In the genomic region with DNA sequence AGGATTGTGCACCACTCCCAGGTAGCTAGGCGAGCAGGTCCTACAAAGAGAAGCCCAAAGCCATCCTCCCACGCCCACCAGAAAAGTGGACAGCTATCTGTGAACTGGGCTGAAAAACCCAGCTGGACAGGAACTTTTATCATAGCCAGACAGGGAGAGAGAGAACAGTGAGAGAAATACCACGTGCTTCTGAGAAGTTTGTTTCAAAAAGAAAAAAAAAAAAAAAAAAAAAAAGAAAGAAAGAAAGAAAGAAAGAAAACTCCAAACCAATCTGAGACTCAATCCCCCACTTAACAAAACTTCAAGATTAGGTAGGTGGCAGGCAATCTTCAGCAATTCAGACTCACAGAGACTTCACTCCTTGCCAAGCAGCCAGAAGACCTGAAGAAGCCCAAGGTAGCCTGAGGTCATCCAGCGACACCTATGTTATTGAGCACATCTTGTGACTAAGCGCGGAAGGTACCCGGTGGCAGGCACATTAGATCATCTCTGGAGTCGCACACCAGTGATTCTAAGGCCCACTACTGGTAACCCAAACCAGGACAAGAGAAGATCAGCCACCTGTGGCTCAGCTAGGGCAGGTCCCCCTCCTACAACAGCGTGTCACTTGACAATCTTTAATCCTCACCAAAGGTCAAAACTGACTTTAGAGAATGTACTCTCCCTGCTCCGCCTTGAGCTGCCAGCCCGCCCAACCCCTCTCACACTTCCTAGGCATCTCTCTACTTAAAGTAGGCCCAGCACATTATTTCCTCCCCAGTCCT, we compare ENCODE assay signal across 7 mouse cellular contexts.
DNase-seq lines count a peak whose midpoint lies in the region; ATAC-seq and TF ChIP-seq lines count a peak whose summit lies in the region.

No protein-coding gene starts in this region.

- no peaks in the 10 kb centered on the region for H3K27me3 ChIP-seq in lung, embryonic 16.5 days (ENCODE audit: control insufficient read depth, insufficient read depth, low read depth, low read length)
- H3K27me3 ChIP-seq in forebrain, embryonic 11.5 days (ENCODE audit: control insufficient read depth, insufficient read depth, low read length) = no peaks in the 10 kb centered on the region
- no peaks in the 10 kb centered on the region for H3K27me3 ChIP-seq in limb, embryonic 14.5 days (ENCODE audit: control insufficient read depth, insufficient read depth, low read length)
- H3K27me3 ChIP-seq in stomach, embryonic 15.5 days (replicated peaks) = no peaks in the 10 kb centered on the region

- peak overlapping the region; percentile 80 for H3K4me2 ChIP-seq in lung, embryonic 16.5 days (ENCODE audit: low read depth, low read length)
- peak overlapping the region; percentile 68 for H3K4me2 ChIP-seq in forebrain, embryonic 11.5 days (ENCODE audit: low read depth, low read length, severe bottlenecking)
- H3K4me2 ChIP-seq in limb, embryonic 14.5 days (replicated peaks; ENCODE audit: low read depth, low read length, severe bottlenecking) = peak overlapping the region; percentile 73
- peak overlapping the region; percentile 77 for H3K4me2 ChIP-seq in stomach, embryonic 15.5 days

- H3K27ac ChIP-seq in lung, embryonic 16.5 days (ENCODE audit: low read length) = no peak overlapping the region; the same call in 1 of the 2 replicates
- peak overlapping the region; percentile 85; the same call in 1 of the 2 replicates for H3K27ac ChIP-seq in forebrain, embryonic 11.5 days (ENCODE audit: low read depth, low read length)
- H3K27ac ChIP-seq in limb, embryonic 14.5 days (replicated peaks; ENCODE audit: low read depth, low read length) = no peak overlapping the region
- peak overlapping the region; percentile 86 for H3K27ac ChIP-seq in stomach, embryonic 15.5 days

- no peak for DNase-seq in lung, postnatal 10 days
- no peak for DNase-seq in forebrain, embryonic 11.5 days (ENCODE audit: low spot score)
- no peak for DNase-seq in limb, embryonic 14.5 days (ENCODE audit: low spot score)
- no peak for DNase-seq in embryo, embryonic 10 days (ENCODE audit: low spot score)
- no peak for DNase-seq in ovary, postnatal 36 days (ENCODE audit: low spot score)

- peak overlapping the region; percentile 85 for H3K4me3 ChIP-seq in lung, embryonic 16.5 days (ENCODE audit: low read length)
- peak overlapping the region; percentile 95 for H3K4me3 ChIP-seq in forebrain, embryonic 11.5 days (ENCODE audit: low read depth, low read length)
- peak overlapping the region; percentile 87 for H3K4me3 ChIP-seq in limb, embryonic 14.5 days (replicated peaks; ENCODE audit: low read length)
- peak overlapping the region; percentile 90 for H3K4me3 ChIP-seq in stomach, embryonic 15.5 days (replicated peaks)

- 46% methylated on average over 11 of the region's 11 CpGs for WGBS in lung, embryonic 16.5 days
- WGBS in forebrain, embryonic 11.5 days = 29% methylated on average over 11 of the region's 11 CpGs
- WGBS in limb, embryonic 14.5 days = 48% methylated on average over 11 of the region's 11 CpGs
- 48% methylated on average over 11 of the region's 11 CpGs for WGBS in stomach, embryonic 15.5 days

- H3K36me3 ChIP-seq in lung, embryonic 16.5 days (ENCODE audit: control insufficient read depth, insufficient read depth, low read length) = no peaks in the 10 kb centered on the region
- H3K36me3 ChIP-seq in forebrain, embryonic 11.5 days (ENCODE audit: control insufficient read depth, insufficient read depth, low read length) = no peaks in the 10 kb centered on the region
- H3K36me3 ChIP-seq in limb, embryonic 14.5 days (ENCODE audit: control insufficient read depth, insufficient read depth, low read length) = no peaks in the 10 kb centered on the region
- no peaks in the 10 kb centered on the region for H3K36me3 ChIP-seq in stomach, embryonic 15.5 days

- peak overlapping the region; percentile 88 for H3K9ac ChIP-seq in lung, embryonic 16.5 days (ENCODE audit: low read length)
- peak overlapping the region; percentile 85; the same call in 1 of the 2 replicates for H3K9ac ChIP-seq in forebrain, embryonic 11.5 days (ENCODE audit: low read length)
- no peak overlapping the region for H3K9ac ChIP-seq in limb, embryonic 14.5 days (ENCODE audit: low read depth, low read length, severe bottlenecking)
- H3K9ac ChIP-seq in stomach, embryonic 15.5 days = no peak overlapping the region; the same call in 1 of the 2 replicates

- no peak for ATAC-seq in lung, embryonic 16.5 days (ENCODE audit: low read depth)
- no peak for ATAC-seq in forebrain, embryonic 11.5 days (replicated peaks; ENCODE audit: low FRiP score)
- no peak for ATAC-seq in limb, embryonic 14.5 days (ENCODE audit: low FRiP score, low read depth)
- no peak for ATAC-seq in stomach, embryonic 15.5 days (ENCODE audit: insufficient read depth, low FRiP score, low read depth)

- no peaks in the 10 kb centered on the region for H3K9me3 ChIP-seq in lung, embryonic 16.5 days (ENCODE audit: control insufficient read depth, low read length)
- H3K9me3 ChIP-seq in forebrain, embryonic 11.5 days (ENCODE audit: control insufficient read depth, low read length) = no peaks in the 10 kb centered on the region
- H3K9me3 ChIP-seq in limb, embryonic 14.5 days (ENCODE audit: control insufficient read depth, low read length) = no peaks in the 10 kb centered on the region
- no peaks in the 10 kb centered on the region for H3K9me3 ChIP-seq in stomach, embryonic 15.5 days

- TF ChIP-seq POLR2A in limb, embryonic 14.5 days (IDR thresholded peaks at IDR 0.05; ENCODE audit: borderline replicate concordance, extremely low read depth, insufficient read depth, insufficient read length) = no peak

- H3K4me1 ChIP-seq in lung, embryonic 16.5 days (replicated peaks; ENCODE audit: control insufficient read depth, insufficient read depth, low read length) = peaks cover 6% of the 10 kb centered on the region
- H3K4me1 ChIP-seq in forebrain, embryonic 11.5 days (replicated peaks; ENCODE audit: control insufficient read depth, insufficient read depth, low read length) = peaks cover 5% of the 10 kb centered on the region; the same call in 1 of the 2 replicates
- H3K4me1 ChIP-seq in limb, embryonic 14.5 days (ENCODE audit: control insufficient read depth, insufficient read depth, low read length) = peaks cover 5% of the 10 kb centered on the region
- peaks cover 9% of the 10 kb centered on the region; the same call in 1 of the 2 replicates for H3K4me1 ChIP-seq in stomach, embryonic 15.5 days

Comparison
In these comparisons a context has a peak if more than half of its experiments do, and no peak if none do; other contexts are left out.
1. H3K27ac ChIP-seq: peak in forebrain, embryonic 11.5 days (single experiment) and stomach, embryonic 15.5 days (single experiment); none in lung, embryonic 16.5 days (single experiment) and limb, embryonic 14.5 days (single experiment).
2. H3K9ac ChIP-seq: peak in lung, embryonic 16.5 days (single experiment) and forebrain, embryonic 11.5 days (single experiment); none in limb, embryonic 14.5 days (single experiment) and stomach, embryonic 15.5 days (single experiment).
3. Peak in every context shown above with its lines, with median percentiles within 50 percentile points of each other: H3K4me2 ChIP-seq and H3K4me3 ChIP-seq.